Mouse (Mus musculus) embryo, embryonic 11 days (tissue): ENCODE data around the gene Olfr46.
"Not testable (repeated sequence)": the region's sequence is repeated elsewhere in the genome, so short reads cannot be mapped to it uniquely, and the experiment has no call there.

Experiments used
- DNase-seq: peaks from one replicate; pipeline ENCODE4 v3.0.0-alpha.2; 2015

Gene Olfr46

DNA sequence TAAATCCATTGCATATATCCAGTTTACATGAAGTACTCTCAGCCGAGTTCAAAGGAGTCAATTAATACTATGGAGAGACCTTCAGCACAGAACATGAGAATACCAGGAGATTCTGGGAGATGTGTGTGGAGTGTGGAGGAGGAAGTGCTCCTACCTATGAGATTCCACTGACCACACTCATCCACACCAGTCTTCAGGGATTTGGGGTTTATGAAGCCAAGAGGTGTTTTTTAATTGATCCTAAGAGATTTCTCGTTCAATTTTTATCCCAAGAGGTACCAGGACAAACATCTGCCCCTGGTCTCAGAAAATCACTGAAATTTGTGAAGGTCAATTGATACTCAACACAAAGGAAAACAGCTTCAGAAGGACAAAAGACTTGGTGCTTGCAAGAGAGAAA is at the start of gene Olfr46:
Gene Olfr46, plus strand, starts transcription at position 301 of the 400 bp plus-strand sequence.
- DNase-seq, result not testable (repeated sequence)

DNA sequence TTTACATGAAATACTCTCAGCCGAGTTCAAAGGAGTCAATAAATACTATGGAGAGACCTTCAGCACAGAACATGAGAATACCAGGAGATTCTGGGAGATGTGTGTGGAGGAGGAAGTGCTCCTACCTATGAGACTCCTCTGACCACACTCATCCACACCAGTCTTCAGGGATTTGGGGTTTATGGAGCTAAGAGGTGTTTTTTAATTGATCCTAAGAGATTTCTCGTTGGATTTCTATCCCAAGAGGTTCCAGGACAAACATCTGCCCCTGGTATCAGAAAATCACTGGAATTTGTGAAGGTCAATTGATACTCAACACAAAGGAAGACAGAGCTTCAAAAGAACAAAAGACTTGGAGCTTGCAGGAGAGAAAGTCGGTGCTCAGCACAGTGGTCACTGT is 33.5 kb upstream of the Olfr46 start, which contains the start of gene Olfr538:
Gene Olfr538, plus strand, starts transcription at position 301 of the 400 bp plus-strand sequence.
- DNase-seq, result no peak

DNA sequence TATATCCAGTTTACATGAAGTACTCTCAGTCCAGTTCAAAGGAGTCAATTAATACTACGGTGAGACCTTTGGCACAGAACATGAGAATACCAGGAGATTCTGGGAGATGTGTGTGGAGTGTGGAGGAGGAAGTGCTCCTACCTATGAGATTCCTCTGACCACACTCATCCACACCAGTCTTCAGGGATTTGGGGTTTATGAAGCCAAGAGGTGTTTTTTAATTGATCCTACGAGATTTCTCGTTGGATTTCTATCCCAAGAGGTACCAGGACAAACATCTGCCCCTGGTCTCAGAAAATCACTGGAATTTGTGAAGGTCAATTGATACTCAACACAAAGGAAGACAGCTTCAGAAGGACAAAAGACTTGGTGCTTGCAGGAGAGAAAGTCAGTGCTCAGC is 27.6 kb downstream of the Olfr46 start, which contains the start of gene Olfr61:
Gene Olfr61, plus strand, starts transcription at position 301 of the 400 bp plus-strand sequence.
- DNase-seq, result not testable (repeated sequence)

DNA sequence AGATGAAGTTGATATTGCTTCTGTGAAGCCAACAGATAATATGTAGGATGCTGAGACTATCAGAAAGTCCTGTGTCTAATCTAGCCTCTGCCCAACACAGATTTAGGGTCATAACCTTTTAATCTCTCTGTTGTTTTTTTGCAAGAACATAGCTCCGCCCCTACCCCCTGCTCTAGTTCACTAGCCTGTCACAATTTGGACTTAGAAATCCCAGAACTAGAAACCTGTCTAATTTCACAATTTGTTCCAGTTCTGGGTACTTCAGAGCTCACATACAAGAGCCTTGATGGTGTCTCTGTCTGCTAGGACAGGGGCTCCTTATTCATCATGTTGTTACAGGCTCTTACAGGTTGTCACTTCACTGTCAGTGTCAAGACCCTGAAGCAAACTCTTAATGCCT is 29.5 kb downstream of the Olfr46 start:
- DNase-seq, result no peak

DNA sequence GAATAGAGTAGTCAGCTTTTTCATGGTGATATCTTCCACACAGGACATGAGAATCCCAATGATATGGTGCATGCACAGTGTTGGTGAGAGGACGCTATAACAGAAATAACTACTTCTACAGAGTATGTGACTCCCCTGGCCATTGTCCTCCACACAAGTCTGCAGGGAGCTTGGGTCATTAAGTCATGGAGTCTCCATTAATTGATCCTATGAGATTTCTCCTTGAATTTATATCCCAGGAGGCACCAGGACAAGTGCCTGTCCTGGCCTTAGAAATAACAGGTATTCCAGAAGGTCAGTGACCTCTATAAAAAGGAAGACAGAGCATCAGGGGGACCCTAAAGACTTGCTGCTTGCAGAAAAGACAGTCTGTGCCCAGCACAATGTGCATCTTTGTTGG is 45.1 kb downstream of the Olfr46 start, which contains the start of gene Olfr53:
Gene Olfr53, plus strand, starts transcription at position 301 of the 400 bp plus-strand sequence.
- DNase-seq, result no peak

- DNase-seq, result no peak
These were observed 58.6 kb downstream of the Olfr46 start, which contains the start of gene Olfr539 for GRCm38 (mm10) chr7:140659630-140660029. TSS of gene Olfr539 (plus strand) at chr7:140659930.
